Mouse (Mus musculus) mouse embryonic stem cell (cell line): ENCODE measurements around the gene Xrra1.

Experiments
- in situ Hi-C, 2 experiments: fragments of 300-500 bp; cut with MboI; formaldehyde crosslinking; loops; 1 replicate in 1 of 2; 3 replicates in 1 of 2; pipeline ENCODE4 v1.14.3; 2019 to 2020; ENCODE audit warnings: low sequenced_read_pairs in 2 of 2, low pct_unique_long_range_greater_than_20kb in 1 of 2, mixed read lengths in 1 of 2; ENCODE audit not compliant: unreplicated experiment in 1 of 2

Gene Xrra1

GRCm38 (mm10) chr7:99838241-99838640 lies 20.7 kb upstream of the Xrra1 start:
- in situ Hi-C loops: no loop called here

GRCm38 (mm10) chr7:99845533-99846236 lies 13.2 kb upstream of the Xrra1 start:
- in situ Hi-C loops: no loop called here

- in situ Hi-C loops: no loop called here
Measured at GRCm38 (mm10) chr7:99850534-99850933, 8.4 kb upstream of the Xrra1 start.

- in situ Hi-C loops: no loop called here
Measured at GRCm38 (mm10) chr7:99851121-99851520, 7.8 kb upstream of the Xrra1 start.

DNA sequence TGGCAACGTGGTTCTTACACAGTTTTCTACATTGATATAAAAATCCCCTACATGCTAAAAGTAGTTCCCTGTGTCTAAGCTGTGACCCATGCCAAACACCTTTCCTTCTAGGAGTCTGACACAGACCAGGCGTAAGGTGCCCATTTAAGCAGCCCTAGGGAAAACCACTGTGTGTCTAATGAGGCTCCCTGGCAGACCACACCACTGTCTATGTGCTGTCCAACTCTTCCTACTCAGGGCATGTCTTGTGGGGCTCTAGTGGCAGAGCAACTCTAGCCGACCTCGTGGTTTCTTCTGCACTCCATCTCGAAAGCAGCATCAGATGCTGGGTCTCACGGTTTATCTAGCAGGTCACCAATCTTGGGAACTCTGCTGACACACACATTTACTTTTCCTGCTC lies 7.3 kb upstream of the Xrra1 start:
- in situ Hi-C loops: no loop called here

DNA sequence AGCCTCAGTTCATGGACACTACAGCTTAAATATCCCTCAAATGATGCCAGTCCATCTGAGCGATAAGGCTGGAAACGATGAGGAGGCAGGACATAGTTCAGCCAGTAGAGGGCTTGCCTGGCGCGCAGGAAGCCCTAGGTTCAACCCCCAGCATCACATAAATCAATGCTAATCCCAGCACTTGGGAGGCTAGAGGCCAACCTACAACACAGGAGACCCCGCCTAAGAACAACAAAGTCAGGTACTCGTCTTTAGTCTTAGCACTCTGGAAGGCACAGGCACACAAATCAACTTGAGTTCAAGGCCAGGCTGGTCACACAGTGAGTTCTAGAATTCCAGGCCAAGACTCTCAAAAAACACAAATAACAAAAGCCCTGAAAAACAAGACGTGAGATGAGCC lies 5.6 kb upstream of the Xrra1 start:
- in situ Hi-C loops: no loop called here

DNA sequence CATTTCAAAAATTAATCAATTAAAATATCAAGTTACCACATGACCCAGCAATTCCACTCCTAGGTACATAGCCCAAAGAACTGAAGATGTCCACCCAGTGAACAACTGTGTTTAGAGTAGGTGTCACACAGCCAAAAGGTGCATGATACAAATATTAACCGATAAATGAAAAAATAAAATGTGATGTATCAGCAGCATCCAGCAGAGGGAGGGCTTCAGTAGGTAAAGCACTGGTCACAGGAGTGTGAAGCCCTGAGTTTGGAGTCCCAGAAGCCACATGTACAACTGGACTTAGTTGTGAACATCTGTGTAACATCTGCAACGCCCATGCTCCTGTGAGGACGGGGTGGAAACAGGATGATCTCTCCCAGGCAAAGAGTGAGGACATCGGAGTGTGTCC lies 4.6 kb upstream of the Xrra1 start:
- in situ Hi-C loops: no loop called here

DNA sequence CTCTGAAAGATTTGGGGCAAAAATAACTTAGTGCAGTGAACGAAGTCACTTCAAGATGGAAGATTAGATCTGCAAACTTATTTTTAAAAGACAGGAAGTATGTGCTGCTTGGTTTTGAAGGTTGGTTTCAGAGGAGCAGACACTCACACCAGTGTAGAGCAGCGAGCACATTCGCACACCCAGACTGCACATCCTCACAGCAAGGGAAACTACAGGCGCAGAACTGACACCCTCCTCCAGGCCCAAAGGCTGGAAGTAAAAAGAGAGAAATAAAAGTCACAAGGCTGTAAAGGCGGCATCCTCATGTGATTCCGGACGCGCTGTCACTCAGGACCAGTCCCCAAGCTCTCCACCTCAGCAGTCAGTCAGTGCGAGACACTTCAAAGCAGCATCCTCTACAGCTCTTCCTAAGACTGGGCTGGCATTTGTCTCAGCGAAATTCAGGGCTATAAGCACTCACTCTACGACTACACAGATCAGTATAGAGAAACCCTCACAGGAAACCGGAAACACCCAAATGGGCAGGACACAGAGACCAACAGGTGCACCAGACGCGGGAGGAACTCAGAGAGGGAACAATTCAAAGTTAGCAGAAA lies 2.6 kb upstream of the Xrra1 start:
- in situ Hi-C loops: no loop called here

DNA sequence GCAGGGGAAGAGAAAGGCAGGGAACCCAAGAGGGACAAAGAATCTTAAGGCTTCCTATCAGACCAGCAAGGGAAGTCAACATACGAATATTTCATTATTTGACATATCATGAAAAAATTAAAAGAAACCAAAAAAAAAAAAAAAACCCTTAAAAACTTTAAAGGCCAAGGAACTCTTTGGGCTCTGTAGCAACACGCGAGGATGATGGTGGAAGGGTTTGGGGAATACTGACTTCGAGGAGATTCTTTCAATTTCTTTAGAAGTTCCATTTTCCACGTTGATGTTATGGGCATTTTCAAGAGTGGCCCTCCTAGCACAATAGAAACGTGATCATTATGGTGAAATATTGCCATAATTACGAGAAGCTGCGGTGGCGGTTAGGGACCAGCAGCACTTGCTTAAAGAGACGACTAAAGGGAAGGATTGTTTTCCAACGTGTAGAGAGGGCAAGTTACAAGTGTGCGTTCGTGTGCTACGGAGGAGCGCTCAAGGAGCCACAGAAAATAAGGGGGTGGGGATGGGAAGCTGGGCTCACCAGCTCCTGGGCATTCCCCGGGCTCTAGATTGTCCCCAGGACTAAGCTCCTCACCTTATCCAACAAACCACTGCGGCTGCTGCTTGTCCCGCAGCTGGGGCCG lies 622 bp upstream of the Xrra1 start:
- in situ Hi-C loops: no loop called here

GRCm38 (mm10) chr7:99863362-99863761 lies 4.4 kb downstream of the Xrra1 start, which contains the start of gene Spcs2:
Gene Spcs2 (minus strand): TSS chr7:99863462.
- in situ Hi-C loops: no loop called here

DNA sequence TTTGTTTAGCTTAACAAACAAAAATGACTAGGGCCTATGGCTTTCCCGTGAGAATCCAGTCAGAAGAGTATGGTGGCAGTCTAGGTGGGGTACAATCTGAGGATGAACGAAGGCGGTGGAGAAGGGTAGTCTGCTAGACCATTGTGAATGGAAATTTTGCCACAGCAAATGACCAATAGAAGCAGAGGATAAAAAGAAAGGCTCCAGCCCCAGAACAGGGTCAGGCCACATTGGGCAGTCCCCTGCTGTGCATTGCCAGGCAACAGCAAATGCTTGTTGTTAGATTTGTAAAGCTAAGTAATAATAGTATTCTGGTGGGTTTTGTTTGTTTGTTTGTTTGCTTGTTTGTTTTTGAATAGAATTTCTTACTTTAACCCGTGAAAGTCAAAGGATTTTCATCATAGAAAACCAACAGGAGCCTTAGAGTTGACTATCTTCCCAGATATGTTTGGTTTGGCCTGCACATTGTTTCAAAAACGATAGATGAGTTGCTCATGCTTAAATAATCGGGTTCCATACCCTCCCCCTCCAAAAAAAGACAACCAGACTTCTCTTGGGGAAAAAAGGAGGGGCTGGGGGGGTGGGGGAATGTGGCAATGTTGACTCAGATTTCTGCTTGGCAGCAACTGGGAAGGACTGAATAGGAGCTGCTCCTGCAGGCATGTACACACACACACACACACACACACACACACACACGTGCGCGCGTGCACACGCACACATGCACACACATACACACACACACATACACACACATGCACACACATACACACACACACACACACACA lies 5.5 kb downstream of the Xrra1 start:
- in situ Hi-C loops: no loop called here

- in situ Hi-C loops: no loop called here
Measured at GRCm38 (mm10) chr7:99865219-99865618, 6.3 kb downstream of the Xrra1 start.

GRCm38 (mm10) chr7:99869296-99869695 lies 10.4 kb downstream of the Xrra1 start:
- in situ Hi-C loops: no loop called here

- in situ Hi-C loops: loop anchor here in 1 of 2 experiments (10.0 kb wide), 1 partner anchor 249 kb away; the partner anchor contains the start of gene Tpbgl
Measured at GRCm38 (mm10) chr7:99873965-99874364, 15.0 kb downstream of the Xrra1 start.

- in situ Hi-C loops: loop anchor here in 1 of 2 experiments (10.0 kb wide), 1 partner anchor 251 kb away; the partner anchor contains the start of gene Tpbgl
Measured at GRCm38 (mm10) chr7:99875891-99876290, 17.0 kb downstream of the Xrra1 start.

GRCm38 (mm10) chr7:99876345-99876744 lies 17.4 kb downstream of the Xrra1 start:
- in situ Hi-C loops: loop anchor here in 1 of 2 experiments (10.0 kb wide), 1 partner anchor 252 kb away; the partner anchor contains the start of gene Tpbgl

GRCm38 (mm10) chr7:99878254-99878653 lies 19.3 kb downstream of the Xrra1 start:
- in situ Hi-C loops: loop anchor here in 1 of 2 experiments (10.0 kb wide), 1 partner anchor 253 kb away; the partner anchor contains the start of gene Tpbgl

DNA sequence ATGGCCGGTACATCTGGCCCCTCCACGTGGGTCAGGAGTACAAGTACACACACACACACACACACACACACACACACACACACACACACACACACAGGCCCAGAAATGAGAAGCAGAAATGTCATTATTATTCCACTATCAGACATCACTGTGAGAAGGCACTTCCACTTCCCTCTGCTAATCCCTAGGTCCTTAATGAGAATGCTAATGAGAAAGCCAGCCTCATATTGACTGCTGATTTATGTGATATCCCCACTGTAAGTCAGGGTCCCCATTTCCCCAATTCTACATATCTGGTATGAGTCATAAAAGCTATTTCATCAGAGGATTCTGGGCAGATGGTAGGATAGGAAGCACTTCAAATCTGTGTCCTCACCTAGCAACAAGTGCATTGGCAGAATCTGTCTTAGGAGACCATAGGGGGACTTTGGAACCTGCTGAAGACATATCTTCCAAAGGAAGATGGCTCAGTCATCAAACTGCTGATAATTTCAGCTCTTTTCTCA lies 28.4 kb downstream of the Xrra1 start:
- in situ Hi-C loops: no loop called here

- in situ Hi-C loops: no loop called here
Measured at GRCm38 (mm10) chr7:99887743-99888142, 28.8 kb downstream of the Xrra1 start.
